Mouse (Mus musculus): ENCODE measurements around the gene Prkaa2. TPM values are rescaled to one million over a fixed set of nuclear protein-coding genes. Genes with fewer than 3 reads are reported as not detected.
"Not testable (repeated sequence)": the region's sequence is repeated elsewhere in the genome, so short reads cannot be mapped to it uniquely, and the experiment has no call there.

Gene Prkaa2
- total RNA-seq, 2 experiments from 2014 or later = 0.04 TPM; not detected in 1

DNA sequence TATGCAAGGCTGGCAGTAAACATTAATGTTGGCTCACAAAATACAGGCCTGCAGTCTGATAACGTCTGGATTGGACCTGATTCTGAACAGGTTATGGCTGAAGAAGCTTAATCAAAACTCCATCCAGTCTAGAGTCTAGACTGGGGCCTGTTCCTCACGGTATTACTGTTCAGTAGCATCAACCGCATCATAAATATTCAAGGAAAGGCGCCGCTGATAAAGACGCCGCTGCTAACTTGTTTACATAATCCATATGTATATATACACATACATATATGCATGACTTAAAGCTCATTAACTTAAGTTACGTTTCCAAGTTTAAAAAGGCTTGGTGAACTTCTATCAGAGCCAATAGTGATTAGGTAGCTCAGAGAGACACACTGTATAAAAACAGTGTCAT, 78.6 kb downstream of the Prkaa2 start:
- ATAC-seq (ENCODE audit: poor library complexity, severe bottlenecking) = no peak

DNA sequence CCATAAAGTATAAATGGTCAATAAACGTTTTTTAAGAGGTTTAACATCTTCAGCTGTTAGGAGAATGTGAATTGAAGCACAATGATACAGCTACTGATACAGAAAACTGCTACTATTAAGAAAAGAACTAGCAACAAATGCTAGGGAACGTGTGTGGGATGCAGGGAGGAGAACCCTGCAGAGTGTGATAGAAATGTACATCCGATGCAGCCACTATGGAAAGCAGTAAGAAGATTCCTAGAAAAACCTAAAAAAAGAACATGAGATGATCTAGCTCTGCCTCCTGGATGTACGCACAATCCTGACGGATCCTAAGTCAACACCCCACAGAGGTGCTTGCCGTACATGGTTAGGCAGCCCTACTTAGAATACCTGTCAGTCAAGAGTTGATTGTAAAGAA, 82.4 kb downstream of the Prkaa2 start:
- ATAC-seq (ENCODE audit: poor library complexity, severe bottlenecking) = no peak

DNA sequence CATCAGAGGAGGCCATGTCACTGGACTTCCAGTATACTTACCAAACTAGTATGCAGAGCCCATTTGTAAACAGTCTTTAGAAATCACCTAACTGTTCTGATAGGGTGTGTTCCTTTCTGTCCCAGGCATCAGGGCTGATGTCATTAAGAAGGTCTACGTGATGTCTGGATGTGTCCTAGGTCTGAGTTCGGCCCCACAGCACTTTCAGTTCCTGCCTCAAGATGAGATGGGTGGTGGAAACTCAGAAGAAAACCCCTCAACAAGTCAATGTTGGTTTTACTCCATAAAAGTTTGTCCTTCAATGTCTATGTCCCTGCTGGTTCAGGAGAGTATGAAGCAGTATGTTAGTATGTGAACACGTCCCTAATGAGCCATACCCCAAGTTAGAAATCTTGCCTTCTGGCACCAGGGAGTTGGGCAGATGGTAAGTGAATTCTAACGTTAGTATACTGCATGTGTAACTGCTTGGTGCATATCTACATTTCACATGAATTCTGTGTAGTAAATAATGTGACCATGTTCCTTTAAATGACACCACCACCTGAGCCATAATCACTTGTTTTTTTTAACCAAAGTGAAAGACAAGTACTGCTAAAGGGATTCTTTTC, 93.6 kb downstream of the Prkaa2 start:
- no peak for ATAC-seq (ENCODE audit: poor library complexity, severe bottlenecking)

DNA sequence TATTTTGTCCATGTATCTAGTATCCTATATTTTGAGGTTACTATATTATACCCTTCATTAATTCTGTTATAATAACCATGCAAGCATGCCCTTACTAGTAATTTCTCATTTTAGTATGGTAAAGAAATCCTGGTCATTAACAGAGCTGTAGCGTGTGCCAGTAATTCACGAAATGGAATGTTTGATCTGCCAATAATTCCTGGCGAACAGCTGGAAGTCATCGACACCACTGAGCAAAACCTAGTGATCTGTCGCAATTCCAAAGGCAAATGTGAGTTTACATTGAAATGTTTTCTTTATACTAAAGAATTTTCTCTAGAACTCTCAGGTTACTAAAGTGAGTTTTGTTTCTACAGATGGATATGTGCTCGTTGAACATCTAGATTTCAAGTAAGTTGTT, 94.2 kb downstream of the Prkaa2 start:
- no peak for ATAC-seq (ENCODE audit: poor library complexity, severe bottlenecking)

DNA sequence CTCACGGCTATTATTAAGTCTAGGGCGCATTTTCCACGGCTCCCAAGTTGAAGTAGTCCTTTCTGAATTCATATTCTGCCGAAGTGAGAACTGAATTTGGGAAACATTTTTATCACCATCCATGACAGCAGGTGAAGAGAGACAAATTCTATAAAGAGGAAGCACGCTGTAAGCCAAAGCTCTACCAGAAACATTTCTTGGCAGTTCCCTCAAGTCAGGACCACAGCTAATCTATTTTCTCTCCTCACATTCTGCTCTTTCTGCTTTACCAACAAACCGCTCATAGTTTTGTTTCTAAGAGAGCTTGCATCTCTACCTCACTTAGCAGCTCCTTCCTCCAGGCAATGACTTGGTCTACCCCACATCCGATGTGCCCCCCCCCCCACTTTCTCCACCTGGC, 96.0 kb downstream of the Prkaa2 start:
- ATAC-seq (ENCODE audit: poor library complexity, severe bottlenecking) = no peak

DNA sequence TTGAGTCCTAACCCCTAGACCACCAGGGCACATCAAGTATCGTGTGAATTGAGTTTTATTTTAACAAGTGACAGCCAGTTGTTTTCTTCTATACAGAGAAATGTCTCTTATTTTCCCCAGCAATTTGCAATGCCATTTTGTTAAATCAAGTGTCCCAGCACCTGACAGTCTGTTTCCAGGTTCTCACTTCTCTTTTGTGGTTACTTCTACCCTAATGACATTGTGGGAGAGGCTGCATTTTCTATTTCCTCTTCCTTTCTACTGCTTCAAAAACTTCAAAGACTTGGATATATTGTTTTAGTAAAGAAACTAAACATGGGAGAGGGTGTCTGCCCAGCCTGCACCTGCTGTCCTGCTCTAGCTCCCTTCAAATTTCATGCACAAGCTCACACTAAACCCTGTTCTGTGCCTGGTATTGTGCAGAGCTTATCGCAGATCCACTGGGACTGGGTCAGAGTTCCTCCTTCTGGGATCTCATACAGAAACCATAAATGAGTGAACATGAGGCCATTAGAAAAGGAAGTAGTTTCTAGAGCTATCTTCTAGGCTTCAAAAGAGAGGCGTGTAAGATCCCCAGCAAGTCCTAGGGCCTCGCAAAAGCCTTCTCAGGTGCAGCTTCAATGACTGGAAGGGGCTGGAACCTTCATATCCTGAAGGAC, 102.2 kb downstream of the Prkaa2 start:
- ATAC-seq (ENCODE audit: poor library complexity, severe bottlenecking) = peak; percentile 90

DNA sequence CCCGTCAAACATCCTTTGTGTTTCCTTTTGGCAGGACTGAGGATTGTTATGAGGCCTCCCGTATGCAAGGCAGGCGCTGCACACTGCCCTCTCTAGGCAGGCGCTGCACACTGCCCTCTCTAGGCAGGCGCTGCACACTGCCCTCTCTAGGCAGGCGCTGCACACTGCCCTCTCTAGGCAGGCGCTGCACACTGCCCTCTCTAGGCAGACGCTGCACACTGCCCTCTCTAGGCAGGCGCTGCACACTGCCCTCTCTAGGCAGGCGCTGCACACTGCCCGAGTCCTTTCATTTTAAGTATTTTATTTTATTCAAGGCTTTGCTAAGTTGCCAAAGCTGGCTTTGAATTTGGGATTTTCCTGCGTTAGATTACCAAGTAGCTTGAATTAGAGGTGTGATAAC, 105.0 kb downstream of the Prkaa2 start:
- not testable (repeated sequence) for ATAC-seq (ENCODE audit: poor library complexity, severe bottlenecking)

DNA sequence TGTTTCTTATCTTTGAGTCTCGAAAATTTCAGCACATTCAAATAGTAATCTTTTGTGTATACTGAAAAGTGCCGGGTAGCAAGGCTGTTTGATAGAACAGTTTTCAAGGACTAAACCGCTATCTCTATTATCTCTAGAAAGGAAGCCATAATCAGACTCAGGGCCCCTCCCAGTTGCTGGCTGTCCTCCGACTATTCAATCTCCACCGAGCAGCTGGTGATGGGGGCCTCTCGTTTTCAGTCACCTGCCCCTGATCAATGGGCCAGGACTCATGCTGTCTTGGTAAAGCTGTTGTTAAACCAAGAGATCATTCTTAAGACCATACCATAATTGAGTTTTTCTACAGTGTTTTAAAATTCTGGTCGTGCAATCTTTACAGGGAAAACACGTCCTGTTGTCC, 105.6 kb downstream of the Prkaa2 start:
- no peak for ATAC-seq (ENCODE audit: poor library complexity, severe bottlenecking)

DNA sequence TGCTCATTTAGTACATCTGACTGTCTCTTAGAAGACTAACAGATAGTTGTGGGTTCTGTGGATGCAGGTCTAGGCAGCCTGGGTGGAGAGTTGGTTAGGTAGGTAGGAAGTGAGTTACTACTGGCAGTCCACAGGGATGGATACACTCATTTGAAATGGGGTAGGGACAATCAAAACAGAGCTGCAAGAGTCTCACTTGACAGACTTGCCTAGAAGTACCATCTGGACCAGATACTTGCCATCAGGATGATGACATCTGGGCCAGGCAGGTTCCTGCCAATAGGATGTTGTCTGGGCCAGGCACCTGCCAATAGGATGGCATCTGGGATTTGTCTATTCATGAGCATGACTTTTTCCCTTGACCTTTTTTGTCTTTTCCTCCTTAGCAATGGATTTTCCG, 108.0 kb downstream of the Prkaa2 start:
- ATAC-seq (ENCODE audit: poor library complexity, severe bottlenecking) = no peak

DNA sequence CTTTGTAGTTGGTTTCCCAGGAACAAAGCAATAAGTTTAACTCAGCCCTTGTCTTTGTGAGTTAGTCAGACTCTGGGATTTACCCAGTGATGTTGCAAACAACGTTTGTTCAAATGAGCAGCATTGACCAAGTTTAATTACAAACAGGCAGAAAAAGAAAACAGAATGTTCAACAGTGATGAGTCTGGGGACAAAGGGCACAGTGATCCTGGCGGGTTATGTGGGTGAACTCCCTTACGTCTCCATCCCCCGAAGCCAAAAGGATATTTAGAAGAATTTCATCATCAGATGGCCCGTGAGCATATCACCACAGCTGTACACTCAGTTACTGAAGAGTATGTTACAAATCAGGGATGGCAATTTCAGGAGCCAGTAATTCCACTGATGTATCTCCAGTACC, 110.0 kb downstream of the Prkaa2 start:
- no peak for ATAC-seq (ENCODE audit: poor library complexity, severe bottlenecking)

DNA sequence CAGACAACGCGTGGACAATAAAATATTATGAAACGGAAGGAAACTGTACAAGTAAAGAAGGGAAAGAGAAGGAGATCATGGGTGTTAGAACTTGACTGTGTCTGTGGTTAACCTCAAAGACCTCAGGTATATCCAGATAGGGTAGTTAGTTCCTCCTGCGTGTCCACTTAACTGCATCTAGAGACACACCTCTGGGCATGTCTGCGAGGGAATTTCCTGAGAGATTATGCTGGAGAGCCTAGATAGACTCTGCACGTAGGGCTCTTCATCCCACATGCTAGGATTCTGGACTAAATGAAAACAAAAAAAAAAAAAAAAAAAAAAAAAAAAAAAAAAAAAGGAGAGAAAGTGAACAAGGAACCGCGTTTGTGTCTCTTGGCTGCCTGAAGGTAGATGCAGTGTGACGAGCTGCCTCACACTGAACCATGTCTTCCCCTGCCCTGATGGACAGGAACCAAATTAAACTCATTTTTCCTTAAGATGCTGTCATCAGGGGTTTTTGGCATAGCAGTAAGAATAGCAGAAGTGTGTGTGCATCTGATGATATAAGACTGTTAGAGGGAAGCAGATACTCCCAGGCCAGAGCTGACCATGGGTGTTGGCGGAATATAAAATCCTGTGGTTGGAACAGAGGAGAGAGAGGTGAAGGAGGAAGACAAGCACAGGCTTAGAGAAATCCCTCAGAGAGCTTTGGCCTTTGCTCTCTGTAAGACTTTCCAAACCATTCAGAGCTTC, 116.4 kb downstream of the Prkaa2 start:
- peak; percentile 47; the same call in 1 of the 2 replicates for ATAC-seq (ENCODE audit: poor library complexity, severe bottlenecking)

DNA sequence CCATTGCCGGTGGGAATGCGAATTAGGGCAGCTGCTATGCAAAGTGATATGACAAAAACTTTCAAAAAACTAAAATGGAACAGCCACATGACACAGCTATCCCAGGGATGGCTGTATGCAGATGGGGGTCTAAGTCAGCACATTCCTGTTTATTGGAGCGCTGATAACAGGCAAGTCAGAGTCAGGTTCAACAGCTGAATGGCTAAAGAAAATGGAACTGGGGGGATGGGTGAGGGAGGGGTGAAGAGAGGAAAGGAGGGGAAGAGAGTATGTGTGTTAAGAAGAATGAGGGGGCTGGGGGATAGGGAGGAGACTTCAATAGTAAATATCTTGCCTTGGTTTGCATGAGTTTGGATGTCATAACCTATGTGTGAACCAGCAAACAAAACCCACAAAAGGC, 117.4 kb downstream of the Prkaa2 start:
- no peak for ATAC-seq (ENCODE audit: poor library complexity, severe bottlenecking)

DNA sequence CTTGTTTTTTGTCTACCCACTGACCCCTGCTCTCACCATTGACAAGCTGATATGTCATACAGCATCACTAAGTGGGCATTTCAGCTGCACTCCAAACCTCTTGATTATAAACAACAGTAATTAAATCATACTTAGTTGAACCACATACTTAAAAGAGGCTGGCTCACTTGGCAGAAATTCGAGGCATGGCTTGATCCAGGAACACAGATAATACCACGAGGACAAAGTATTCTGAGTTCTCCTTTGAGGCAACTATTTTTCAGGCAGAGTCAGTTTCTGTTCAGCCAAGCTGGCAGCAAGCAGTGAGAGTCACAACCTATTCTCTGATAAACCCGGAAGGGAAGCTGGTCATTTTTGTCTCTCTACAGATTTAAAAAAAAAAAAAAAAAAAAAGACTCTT, 119.0 kb downstream of the Prkaa2 start:
- no peak for ATAC-seq (ENCODE audit: poor library complexity, severe bottlenecking)

DNA sequence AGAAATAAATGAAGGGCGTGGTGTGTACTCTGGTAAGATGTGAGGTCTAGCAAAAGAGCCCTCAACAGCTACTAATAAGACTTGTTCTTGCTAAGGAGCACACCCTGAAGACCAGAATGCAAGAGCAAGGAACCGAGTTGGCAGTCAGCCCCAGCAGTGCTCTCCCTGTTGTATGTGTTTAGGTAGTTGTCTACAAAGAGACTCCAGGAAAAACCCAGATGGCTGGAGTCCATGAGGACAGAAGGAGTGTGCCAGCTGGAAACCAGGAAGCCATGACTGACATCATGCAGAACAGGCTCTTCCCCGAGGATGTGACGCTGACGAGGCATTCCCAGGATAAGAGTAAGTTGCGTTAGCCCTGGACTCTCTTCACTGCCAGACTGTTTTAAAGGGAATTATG, 119.7 kb downstream of the Prkaa2 start:
- no peak for ATAC-seq (ENCODE audit: poor library complexity, severe bottlenecking)

DNA sequence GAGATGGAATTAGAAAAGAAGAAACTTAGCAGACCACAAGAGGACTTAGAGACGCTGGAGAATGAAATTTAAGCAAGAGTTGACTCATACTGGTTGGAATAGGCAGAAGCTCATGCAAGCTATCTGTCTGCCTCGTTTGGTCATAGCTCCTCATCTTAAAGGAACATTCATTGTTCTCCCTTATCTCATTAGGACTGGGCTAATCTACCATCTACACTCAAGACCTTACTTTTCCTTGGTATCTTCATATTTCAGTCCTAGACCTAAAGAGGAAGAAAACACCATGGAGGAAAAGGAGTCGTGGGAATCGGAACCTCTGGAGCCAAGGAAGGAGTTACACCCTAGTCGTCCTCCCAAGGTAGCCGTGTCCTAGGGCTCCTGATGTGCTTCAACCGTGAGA, 121.0 kb downstream of the Prkaa2 start:
- ATAC-seq (ENCODE audit: poor library complexity, severe bottlenecking) = no peak

DNA sequence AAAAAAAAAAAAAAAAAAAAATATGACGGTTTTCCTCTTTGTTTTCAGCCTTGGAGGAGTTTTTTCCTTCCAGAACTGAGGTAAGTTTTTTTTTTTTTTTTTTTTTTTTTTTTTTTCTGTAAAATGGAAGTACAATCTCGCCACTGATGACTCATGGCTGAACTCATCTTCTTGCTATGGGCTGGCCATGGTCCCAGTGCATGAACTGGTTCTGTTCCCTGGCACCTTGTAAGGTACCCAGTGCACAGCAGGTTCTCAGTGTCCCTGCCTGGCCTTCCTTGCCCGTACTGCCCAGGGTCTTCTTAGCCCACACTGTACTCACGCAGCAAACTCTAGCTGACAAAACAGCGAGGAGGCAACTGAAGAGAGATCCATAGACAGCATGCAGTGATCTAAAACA, 121.6 kb downstream of the Prkaa2 start:
- no peak for ATAC-seq (ENCODE audit: poor library complexity, severe bottlenecking)

DNA sequence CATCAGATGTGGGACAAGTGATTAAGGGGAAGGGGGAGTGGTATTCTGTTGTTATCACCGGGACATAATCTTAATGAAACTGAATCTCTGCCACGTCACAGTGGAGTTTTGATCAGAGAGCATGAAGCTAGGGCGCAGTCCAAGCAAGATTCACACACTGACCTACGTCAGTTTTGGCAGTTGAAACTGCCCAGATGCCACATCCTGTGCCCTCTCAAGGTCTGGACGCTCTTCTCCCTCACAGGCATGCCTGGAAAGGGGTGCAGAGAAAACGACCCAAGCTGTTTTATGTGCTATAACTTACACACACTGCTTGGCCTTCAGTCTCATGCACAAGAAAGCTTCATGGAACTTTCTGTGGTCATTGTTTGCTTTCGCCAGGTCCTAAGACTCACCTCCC, 122.1 kb downstream of the Prkaa2 start:
- no peak; the same call in 1 of the 2 replicates for ATAC-seq (ENCODE audit: poor library complexity, severe bottlenecking)

DNA sequence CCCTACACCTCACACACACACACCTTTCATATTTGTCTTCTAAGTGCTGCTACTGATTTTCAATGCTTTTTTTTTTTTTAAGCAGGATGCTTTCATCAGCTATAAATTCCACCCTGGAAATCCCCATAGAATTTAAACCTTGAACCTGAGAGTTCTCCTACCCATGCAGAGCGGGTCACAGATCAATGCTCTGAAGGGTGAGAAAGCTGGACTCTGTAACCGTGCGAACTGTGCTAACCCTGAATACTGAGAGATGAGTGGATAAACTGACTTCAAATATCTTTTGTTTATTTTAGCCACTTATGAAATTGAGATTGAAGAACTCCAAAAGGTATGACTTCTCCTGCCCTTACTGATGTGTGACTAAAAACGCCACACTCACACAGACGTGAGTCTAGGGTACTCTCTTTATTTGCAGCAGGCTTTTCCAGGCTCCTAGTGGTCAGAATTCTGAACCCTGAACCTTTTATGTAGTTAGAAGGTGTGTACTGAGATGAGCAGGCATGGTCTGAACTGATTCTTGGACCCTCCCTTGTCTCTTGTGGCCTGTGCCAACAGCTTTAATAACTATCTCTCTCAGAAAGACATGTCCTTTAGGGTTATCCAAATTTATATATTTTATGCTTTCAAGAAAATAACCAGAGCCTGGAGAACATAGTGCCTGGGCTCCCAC, 123.6 kb downstream of the Prkaa2 start:
- no peak for ATAC-seq (ENCODE audit: poor library complexity, severe bottlenecking)
